Mouse (Mus musculus): ENCODE measurements around the gene Ndufs3. TPM values are rescaled to one million over a fixed set of nuclear protein-coding genes. Genes with fewer than 3 reads are reported as not detected.

The Ndufs3 gene
- polyA plus RNA-seq, 1 experiment from 2014 or later: 159 TPM

GRCm38 (mm10) chr2:90871180-90871961, 33.3 kb downstream of the Ndufs3 start:
- Histone ChIP-seq H3K27me3 (replicated peaks; ENCODE audit: insufficient read depth, low read length) (no peaks in the 10 kb centered on the region), H3K9ac (replicated peaks; ENCODE audit: low read depth) (no peak overlapping the region), H3K27ac (ENCODE audit: low read length) (peak overlapping the region; percentile 59; the same call in 1 of the 2 replicates), H3K4me1 (ENCODE audit: insufficient read depth, low read depth, low read length) (no peaks in the 10 kb centered on the region), H3K4me3 (ENCODE audit: low read depth, low read length) (no peak overlapping the region), H3K4me2 (replicated peaks; ENCODE audit: low read depth, low read length) (no peak overlapping the region), H3K9me3 (ENCODE audit: low read length) (no peaks in the 10 kb centered on the region), H3K36me3 (ENCODE audit: insufficient read depth, low read length) (no peaks in the 10 kb centered on the region)
- DNase-seq (ENCODE audit: low spot score): peak; percentile 78
- 46% methylated on average over 8 of the region's 8 CpGs for WGBS
- peak; percentile 67 for ATAC-seq
- TF ChIP-seq CTCF (IDR thresholded peaks at IDR 0.05) (no peak; the same call in 1 of the 2 replicates), EP300 (IDR thresholded peaks at IDR 0.05) (no peak)

GRCm38 (mm10) chr2:90870136-90870601, 34.5 kb downstream of the Ndufs3 start:
- H3K4me1 ChIP-seq (ENCODE audit: insufficient read depth, low read depth, low read length): no peaks in the 10 kb centered on the region
- no peaks in the 10 kb centered on the region for H3K9me3 ChIP-seq (ENCODE audit: low read length)
- no peaks in the 10 kb centered on the region for H3K27me3 ChIP-seq (replicated peaks; ENCODE audit: insufficient read depth, low read length)
- WGBS: 16% methylated on average over 4 of the region's 4 CpGs
- no peak overlapping the region for H3K9ac ChIP-seq (replicated peaks; ENCODE audit: low read depth)
- H3K4me2 ChIP-seq (replicated peaks; ENCODE audit: low read depth, low read length): no peak overlapping the region
- ATAC-seq: peak; percentile 69
- TF ChIP-seq EP300 (IDR thresholded peaks at IDR 0.05) (peak; percentile 28; the same call in 1 of the 2 replicates), CTCF (IDR thresholded peaks at IDR 0.05) (no peak)
- H3K27ac ChIP-seq (ENCODE audit: low read length): peak overlapping the region; percentile 66
- peak; percentile 88 for DNase-seq (ENCODE audit: low spot score)
- H3K4me3 ChIP-seq (ENCODE audit: low read depth, low read length): no peak overlapping the region
- H3K36me3 ChIP-seq (ENCODE audit: insufficient read depth, low read length): peaks cover 7% of the 10 kb centered on the region; the same call in 1 of the 2 replicates

DNA sequence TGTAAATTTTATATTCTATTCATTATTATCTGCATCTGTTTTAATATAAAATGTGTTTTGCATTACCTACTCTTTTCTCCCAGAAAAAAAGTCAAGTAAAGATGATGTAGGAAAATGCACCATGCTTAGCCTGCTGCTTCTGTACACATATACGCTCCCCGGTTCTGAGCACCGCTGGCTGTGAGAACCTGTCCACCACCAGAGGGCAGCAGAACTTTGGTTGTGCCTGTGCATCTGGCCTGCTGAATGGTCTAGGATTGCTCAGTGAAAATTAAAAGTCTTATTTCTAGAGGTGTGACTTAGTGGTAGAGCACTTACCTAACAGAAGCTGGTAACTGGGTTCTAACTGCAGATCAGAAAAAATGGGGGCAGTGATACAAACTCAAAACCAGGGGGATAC, 38.1 kb downstream of the Ndufs3 start:
- Histone ChIP-seq H3K9ac (replicated peaks; ENCODE audit: low read depth) (no peak overlapping the region), H3K4me3 (ENCODE audit: low read depth, low read length) (no peak overlapping the region), H3K9me3 (ENCODE audit: low read length) (no peaks in the 10 kb centered on the region), H3K27me3 (replicated peaks; ENCODE audit: insufficient read depth, low read length) (no peaks in the 10 kb centered on the region), H3K27ac (ENCODE audit: low read length) (no peak overlapping the region), H3K36me3 (ENCODE audit: insufficient read depth, low read length) (peaks cover 26% of the 10 kb centered on the region; the same call in 1 of the 2 replicates), H3K4me1 (ENCODE audit: insufficient read depth, low read depth, low read length) (no peaks in the 10 kb centered on the region), H3K4me2 (replicated peaks; ENCODE audit: low read depth, low read length) (no peak overlapping the region)
- 15% methylated on average over 3 of the region's 3 CpGs for WGBS
- ATAC-seq (peak; percentile 71), DNase-seq (ENCODE audit: low spot score) (peak; percentile 88)
- TF ChIP-seq EP300 (IDR thresholded peaks at IDR 0.05) (no peak), CTCF (IDR thresholded peaks at IDR 0.05) (peak; percentile 94)

- H3K9ac ChIP-seq (replicated peaks; ENCODE audit: low read depth): no peak overlapping the region
- H3K4me3 ChIP-seq (ENCODE audit: low read depth, low read length): no peak overlapping the region
- peaks cover 47% of the 10 kb centered on the region; the same call in 1 of the 2 replicates for H3K36me3 ChIP-seq (ENCODE audit: insufficient read depth, low read length)
- TF ChIP-seq EP300 (IDR thresholded peaks at IDR 0.05) (no peak), CTCF (IDR thresholded peaks at IDR 0.05) (no peak)
- H3K9me3 ChIP-seq (ENCODE audit: low read length): no peaks in the 10 kb centered on the region
- H3K27me3 ChIP-seq (replicated peaks; ENCODE audit: insufficient read depth, low read length): no peaks in the 10 kb centered on the region
- no peak overlapping the region for H3K27ac ChIP-seq (ENCODE audit: low read length)
- ATAC-seq (no peak), DNase-seq (ENCODE audit: low spot score) (no peak)
- H3K4me2 ChIP-seq (replicated peaks; ENCODE audit: low read depth, low read length): no peak overlapping the region
- H3K4me1 ChIP-seq (ENCODE audit: insufficient read depth, low read depth, low read length): no peaks in the 10 kb centered on the region
Observed at GRCm38 (mm10) chr2:90864184-90864583, 40.4 kb downstream of the Ndufs3 start.

DNA sequence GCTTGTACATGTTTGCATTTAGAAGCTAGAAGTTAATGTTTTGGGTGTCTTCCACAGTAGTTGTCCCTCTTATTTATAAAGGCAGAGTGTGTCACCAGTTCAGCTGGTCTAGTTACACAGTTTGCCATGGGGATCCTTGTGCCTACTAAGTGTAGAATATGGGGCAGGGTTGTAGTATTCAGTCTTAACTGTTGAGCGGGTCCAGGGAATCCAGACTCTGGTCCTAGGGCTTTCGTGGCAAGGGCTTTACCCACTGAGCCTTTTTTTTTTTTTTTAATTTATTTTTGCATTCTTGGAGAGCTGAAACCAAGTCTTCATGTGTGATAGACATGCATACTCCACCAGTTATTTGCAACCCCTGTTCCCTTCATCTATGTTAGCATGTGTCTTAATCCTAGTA, 43.1 kb downstream of the Ndufs3 start:
- Histone ChIP-seq H3K27me3 (replicated peaks; ENCODE audit: insufficient read depth, low read length) (no peaks in the 10 kb centered on the region), H3K9ac (replicated peaks; ENCODE audit: low read depth) (no peak overlapping the region), H3K36me3 (ENCODE audit: insufficient read depth, low read length) (peaks cover 50% of the 10 kb centered on the region), H3K27ac (ENCODE audit: low read length) (no peak overlapping the region), H3K4me3 (ENCODE audit: low read depth, low read length) (no peak overlapping the region), H3K9me3 (ENCODE audit: low read length) (no peaks in the 10 kb centered on the region), H3K4me1 (ENCODE audit: insufficient read depth, low read depth, low read length) (no peaks in the 10 kb centered on the region), H3K4me2 (replicated peaks; ENCODE audit: low read depth, low read length) (no peak overlapping the region)
- 95% methylated on average over 2 of the region's 2 CpGs for WGBS
- ATAC-seq (no peak), DNase-seq (ENCODE audit: low spot score) (no peak)
- no peak for TF ChIP-seq CTCF (IDR thresholded peaks at IDR 0.05)
- TF ChIP-seq EP300 (IDR thresholded peaks at IDR 0.05): no peak

- Histone ChIP-seq H3K27me3 (replicated peaks; ENCODE audit: insufficient read depth, low read length) (no peaks in the 10 kb centered on the region), H3K4me1 (ENCODE audit: insufficient read depth, low read depth, low read length) (no peaks in the 10 kb centered on the region; the same call in 1 of the 2 replicates), H3K4me2 (replicated peaks; ENCODE audit: low read depth, low read length) (no peak overlapping the region), H3K4me3 (ENCODE audit: low read depth, low read length) (no peak overlapping the region), H3K9ac (replicated peaks; ENCODE audit: low read depth) (no peak overlapping the region), H3K9me3 (ENCODE audit: low read length) (no peaks in the 10 kb centered on the region), H3K27ac (ENCODE audit: low read length) (no peak overlapping the region), H3K36me3 (ENCODE audit: insufficient read depth, low read length) (peaks cover 14% of the 10 kb centered on the region)
- TF ChIP-seq CTCF (IDR thresholded peaks at IDR 0.05) (no peak), EP300 (IDR thresholded peaks at IDR 0.05) (no peak)
- DNase-seq (ENCODE audit: low spot score): no peak
- ATAC-seq: no peak
- 74% methylated on average over 1 of the region's 1 CpGs for WGBS
Observed at GRCm38 (mm10) chr2:90850401-90850800, 54.2 kb downstream of the Ndufs3 start.

Measured in lung, postnatal 0 days (tissue).